Mouse (Mus musculus) macrophage (primary cell): ENCODE data around the gene Elovl2. TPM values are rescaled to one million over a fixed set of nuclear protein-coding genes. Genes with fewer than 3 reads are reported as not detected.

Source experiments
- H3K27ac ChIP-seq: fragments of 350-480 bp; formaldehyde crosslinking; 2 replicates; pipeline ENCODE4 v1.9.0; 2021
- H3K36me3 ChIP-seq: fragments of 350-480 bp; formaldehyde crosslinking; 2 replicates; pipeline ENCODE4 v1.9.0; 2021; ENCODE audit errors: inconsistent target
- H3K4me3 ChIP-seq: fragments of 350-480 bp; formaldehyde crosslinking; 2 replicates; pipeline ENCODE4 v1.9.0; 2021; ENCODE audit errors: inconsistent target
- H3K79me2 ChIP-seq: fragments of 350-480 bp; formaldehyde crosslinking; 2 replicates; pipeline ENCODE4 v1.9.0; 2021; ENCODE audit errors: inconsistent target
- WGBS: methylation state at CpG from one replicate; pipeline ENCODE4 v1.1.7; 2026; ENCODE audit warnings: inconsistent platforms; ENCODE audit not compliant: missing documents; 5-methylcytosine and 5-hydroxymethylcytosine counted together
- polyA plus RNA-seq: library from polyadenylated mRNA; stranded (reverse); fragments of 250-400 nt; gene quantifications from 3 replicates; pipeline ENCODE4 v1.2.4, GENCODE M21; 2018; ENCODE audit warnings: inconsistent platforms

Gene Elovl2
- polyA plus RNA-seq, 1 experiment from 2014 or later, result 0.03 TPM

- H3K4me3 ChIP-seq, result no peak overlapping the region
- 84% methylated on average over 6 of the region's 6 CpGs for WGBS
- H3K36me3 ChIP-seq, result no peaks in the 10 kb centered on the region
- H3K79me2 ChIP-seq, result no peaks in the 10 kb centered on the region
- no peak overlapping the region for H3K27ac ChIP-seq
Measured at GRCm38 (mm10) chr13:41145433-41145970, 74.7 kb downstream of the Elovl2 start.

- Histone ChIP-seq H3K27ac (no peak overlapping the region), H3K4me3 (no peak overlapping the region), H3K79me2 (no peaks in the 10 kb centered on the region), H3K36me3 (no peaks in the 10 kb centered on the region)
- WGBS, result 12% methylated on average over 6 of the region's 6 CpGs
Measured at GRCm38 (mm10) chr13:41134901-41135300, 85.3 kb downstream of the Elovl2 start.

Other genes with a start within 250 kb of the Elovl2 start
- 24.8 to 43.7 TPM (median 26.7 TPM) in 3 replicates for gene Pak1ip1, start 219.4 kb downstream of the Elovl2 start, polyA plus RNA-seq
- 94.0 to 197 TPM (median 189 TPM) in 3 replicates for gene Tmem14c, start 204.1 kb downstream of the Elovl2 start, polyA plus RNA-seq
- 0.63 to 2.3 TPM (median 1.2 TPM) in 3 replicates for gene Mak, start 140.7 kb downstream of the Elovl2 start, polyA plus RNA-seq
- not detected in 3 replicates for gene Gcm2, start 109.4 kb downstream of the Elovl2 start, polyA plus RNA-seq
- gene Sycp2l, start 106.1 kb downstream of the Elovl2 start, polyA plus RNA-seq, result not detected in 3 replicates
- 10.8 to 16.4 TPM (median 11.3 TPM) in 3 replicates for gene Smim13, start 29.4 kb upstream of the Elovl2 start, polyA plus RNA-seq
- not detected in 3 replicates for gene Gm17364, start 53.6 kb upstream of the Elovl2 start, polyA plus RNA-seq